Mouse (Mus musculus): ENCODE results near the gene Gm13305.
"Not testable (repeated sequence)": the region's sequence is repeated elsewhere in the genome, so short reads cannot be mapped to it uniquely, and the experiment has no call there.

Gm13305 gene

GRCm38 (mm10) chr4:42168503-42168902 lies at the start of gene Gm13305:
Gene Gm13305 (minus strand): TSS chr4:42168603.
- not testable (repeated sequence) for DNase-seq (ENCODE audit: low spot score)

- not testable (repeated sequence) for DNase-seq (ENCODE audit: low spot score)
Observed at GRCm38 (mm10) chr4:42184980-42185372, 16.6 kb upstream of the Gm13305 start.

- not testable (repeated sequence) for DNase-seq (ENCODE audit: low spot score)
Observed at GRCm38 (mm10) chr4:42184324-42184979, 16.0 kb upstream of the Gm13305 start.

- DNase-seq (ENCODE audit: low spot score) = not testable (repeated sequence)
Observed at GRCm38 (mm10) chr4:42183234-42184197, 15.1 kb upstream of the Gm13305 start.

- DNase-seq (ENCODE audit: low spot score) = not testable (repeated sequence)
Observed at GRCm38 (mm10) chr4:42178243-42178642, 9.8 kb upstream of the Gm13305 start.

GRCm38 (mm10) chr4:42153136-42153535 lies 15.3 kb downstream of the Gm13305 start, which contains the start of gene Gm13306:
Gene Gm13306 (plus strand): TSS chr4:42153436.
- not testable (repeated sequence) for DNase-seq (ENCODE audit: low spot score)

GRCm38 (mm10) chr4:42114517-42114916 lies 53.9 kb downstream of the Gm13305 start, which contains the start of gene Gm13304:
Gene Gm13304 (plus strand): TSS chr4:42114817.
- not testable (repeated sequence) for DNase-seq (ENCODE audit: low spot score)
